Mouse (Mus musculus): ENCODE measurements around the gene Tsnaxip1.

GRCm38 (mm10) chr8:105892432-105892831 lies 64.9 kb downstream of the Tsnaxip1 start:
- no peak for TF ChIP-seq CTCF (IDR thresholded peaks at IDR 0.05; ENCODE audit: extremely low read depth, insufficient read depth, insufficient read length, insufficient replicate concordance)
- no peak for TF ChIP-seq POLR2A (IDR thresholded peaks at IDR 0.05; ENCODE audit: low read depth, low read length)
